Mouse (Mus musculus) kidney, adult 2 months (tissue): ENCODE measurements around the gene Rad17.

Experiments used
- CTCF ChIP-seq: fragments of 200-500 bp; conservative IDR thresholded peaks from 2 replicates; pipeline ENCODE4 v1.5.1; 2011; ENCODE audit warnings: low read depth, mild to moderate bottlenecking, control low read depth, low read length, moderate library complexity, mixed read lengths; ENCODE audit not compliant: insufficient read depth, insufficient read length
- POLR2A ChIP-seq: fragments of 200-500 bp; IDR thresholded peaks from one replicate; pipeline ENCODE4 v1.6.1; 2011; ENCODE audit warnings: low read depth, low read length, control low read depth

- no peak for TF ChIP-seq POLR2A
- no peak for TF ChIP-seq CTCF
Observed at GRCm38 (mm10) chr13:100634106-100634691, 16.7 kb downstream of the Rad17 start.
